Mouse (Mus musculus) small intestine, adult 2 months (tissue): Measurements from ENCODE around the gene BC024978. TPM values are rescaled to one million over a fixed set of nuclear protein-coding genes. Genes with fewer than 3 reads are reported as not detected.

Experiments
- H3K27ac ChIP-seq: fragments of 200-500 bp; 2 replicates; pipeline ENCODE4 v1.5.1; 2012; ENCODE audit warnings: low read depth, low read length, control low read depth, inconsistent platforms; ENCODE audit not compliant: insufficient read depth
- H3K27me3 ChIP-seq: fragments of 200-500 bp; 2 replicates; pipeline ENCODE4 v1.6.1; 2012; ENCODE audit warnings: mild to moderate bottlenecking, moderate library complexity, low read length, inconsistent platforms; ENCODE audit not compliant: control insufficient read depth, insufficient read depth
- H3K36me3 ChIP-seq: fragments of 200-500 bp; 2 replicates; pipeline ENCODE4 v1.6.1; 2012; ENCODE audit warnings: mild to moderate bottlenecking, low read length, control low read depth, inconsistent platforms; ENCODE audit not compliant: control insufficient read depth, insufficient read depth
- H3K4me1 ChIP-seq: fragments of 200-500 bp; 2 replicates; pipeline ENCODE4 v1.6.1; 2012; ENCODE audit warnings: low read length, inconsistent platforms, mixed read lengths; ENCODE audit not compliant: control insufficient read depth, insufficient read depth, insufficient read length
- H3K4me3 ChIP-seq: fragments of 200-500 bp; 2 replicates; pipeline ENCODE4 v1.5.1; 2012; ENCODE audit warnings: low read depth, mild to moderate bottlenecking, control low read depth, inconsistent platforms, low read length, moderate library complexity
- CTCF ChIP-seq: fragments of 200-500 bp; IDR thresholded peaks from 2 replicates; pipeline ENCODE4 v1.5.1; 2012; ENCODE audit warnings: low read depth, mild to moderate bottlenecking, control low read depth, inconsistent platforms, low read length, moderate library complexity, mixed read lengths; ENCODE audit not compliant: insufficient replicate concordance, insufficient read length; ENCODE audit errors: extremely low read depth
- POLR2A ChIP-seq: fragments of 200-500 bp; IDR thresholded peaks from 2 replicates; pipeline ENCODE4 v1.6.1; 2012; ENCODE audit warnings: low read depth, mild to moderate bottlenecking, control low read depth, inconsistent platforms, low read length, moderate library complexity
- WGBS: fragments of 180-500 bp; shearing (Covaris S2); methylation state at CpG from one replicate; pipeline ENCODE4 v1.1.7; 2018; 5-methylcytosine and 5-hydroxymethylcytosine counted together
- polyA plus RNA-seq: library from polyadenylated mRNA; depleted of rRNA; stranded (reverse); fragments of >200 nt; gene quantifications from 2 replicates; pipeline ENCODE4 v1.2.3, GENCODE M21; 2012

Gene BC024978
- polyA plus RNA-seq, 1 experiment: 9.5 TPM

GRCm38 (mm10) chr7:27161744-27162143 is 33.8 kb upstream of the BC024978 start:
- peaks cover 32% of the 10 kb centered on the region for H3K4me1 ChIP-seq

GRCm38 (mm10) chr7:27162780-27163449 is 32.7 kb upstream of the BC024978 start:
- no peaks in the 10 kb centered on the region for H3K27me3 ChIP-seq
- no peak for TF ChIP-seq POLR2A
- no peak for TF ChIP-seq CTCF
- 70% methylated on average over 5 of the region's 5 CpGs for WGBS
- H3K36me3 ChIP-seq: peaks cover 17% of the 10 kb centered on the region
- peaks cover 37% of the 10 kb centered on the region for H3K4me1 ChIP-seq
- H3K27ac ChIP-seq: no peak overlapping the region
- H3K4me3 ChIP-seq: no peak overlapping the region

More at GRCm38 (mm10) chr7:27161744-27162143, 33.8 kb upstream of the BC024978 start:
- Histone ChIP-seq H3K36me3 (peaks cover 24% of the 10 kb centered on the region), H3K4me3 (no peak overlapping the region), H3K27ac (no peak overlapping the region), H3K27me3 (no peaks in the 10 kb centered on the region)
- TF ChIP-seq POLR2A (no peak), CTCF (no peak)
- 70% methylated on average over 4 of the region's 4 CpGs for WGBS

DNA sequence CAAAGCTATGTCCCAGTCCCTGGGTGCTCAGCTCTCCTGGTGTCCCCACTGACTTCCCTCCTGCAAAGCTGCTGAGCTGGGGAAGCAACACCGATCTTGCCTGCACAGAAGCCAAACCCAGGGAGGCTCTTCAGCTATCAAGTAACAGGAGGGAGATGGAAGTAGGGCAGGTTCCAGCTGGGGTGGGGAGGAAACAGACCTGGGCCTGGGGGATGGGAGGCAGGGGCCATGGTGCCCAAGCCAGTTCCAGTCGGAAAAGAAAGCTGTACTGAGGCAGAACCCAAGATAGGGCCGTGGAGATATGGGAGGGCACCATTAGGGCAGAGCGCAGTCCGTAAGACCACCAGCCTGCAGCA is 32.2 kb upstream of the BC024978 start:
- Histone ChIP-seq H3K27me3 (no peaks in the 10 kb centered on the region), H3K4me3 (no peak overlapping the region), H3K27ac (no peak overlapping the region), H3K36me3 (peaks cover 12% of the 10 kb centered on the region), H3K4me1 (peaks cover 37% of the 10 kb centered on the region)
- TF ChIP-seq POLR2A (no peak), CTCF (no peak)
- 70% methylated on average over 5 of the region's 5 CpGs for whole genome bisulfite sequencing

DNA sequence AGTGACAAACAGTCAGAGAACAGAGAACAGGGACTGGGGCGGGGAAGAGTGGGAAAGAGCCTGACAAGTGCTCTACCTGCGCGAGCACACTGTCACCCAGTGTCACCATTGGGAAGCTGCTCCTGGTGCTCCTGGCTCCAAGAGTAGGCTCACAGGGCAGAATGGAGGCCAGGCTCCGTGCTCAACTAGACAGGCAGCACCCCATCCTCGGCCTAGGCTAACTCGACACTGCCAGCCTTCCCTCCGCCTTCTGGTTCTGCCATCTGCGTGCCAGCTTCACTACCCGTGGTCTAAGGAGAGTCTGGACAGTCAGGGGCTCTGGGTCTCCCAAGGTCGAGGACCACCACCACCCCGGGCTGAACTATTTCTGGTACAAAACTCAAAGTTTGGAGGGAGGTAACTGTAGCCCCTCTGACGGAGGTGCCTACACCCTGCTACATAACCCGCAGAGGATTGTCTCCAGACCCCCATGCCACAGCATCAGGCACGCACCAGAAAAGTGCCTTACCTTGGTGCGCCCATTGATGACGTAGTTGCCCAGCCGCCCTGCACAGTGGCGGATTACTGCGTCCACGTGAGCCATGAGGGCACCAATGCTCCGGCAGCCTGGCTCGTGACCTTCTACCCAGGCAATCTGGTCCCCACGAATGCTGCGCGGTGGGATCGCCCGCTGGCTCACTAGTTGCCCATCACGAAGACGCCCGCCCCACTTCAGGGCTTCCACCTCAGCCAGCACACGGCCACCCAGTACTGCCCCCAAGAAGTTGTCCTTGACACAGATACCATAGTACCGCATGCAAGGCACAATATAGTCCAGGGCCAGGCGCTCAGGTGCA is 31.3 kb upstream of the BC024978 start:
- H3K36me3 ChIP-seq: peaks cover 4% of the 10 kb centered on the region; the same call in 1 of the 2 replicates
- no peaks in the 10 kb centered on the region for H3K27me3 ChIP-seq
- 85% methylated on average over 33 of the region's 33 CpGs for WGBS
- no peak overlapping the region for H3K27ac ChIP-seq
- H3K4me3 ChIP-seq: no peak overlapping the region
- H3K4me1 ChIP-seq: peaks cover 37% of the 10 kb centered on the region
- TF ChIP-seq CTCF: no peak
- no peak for TF ChIP-seq POLR2A

DNA sequence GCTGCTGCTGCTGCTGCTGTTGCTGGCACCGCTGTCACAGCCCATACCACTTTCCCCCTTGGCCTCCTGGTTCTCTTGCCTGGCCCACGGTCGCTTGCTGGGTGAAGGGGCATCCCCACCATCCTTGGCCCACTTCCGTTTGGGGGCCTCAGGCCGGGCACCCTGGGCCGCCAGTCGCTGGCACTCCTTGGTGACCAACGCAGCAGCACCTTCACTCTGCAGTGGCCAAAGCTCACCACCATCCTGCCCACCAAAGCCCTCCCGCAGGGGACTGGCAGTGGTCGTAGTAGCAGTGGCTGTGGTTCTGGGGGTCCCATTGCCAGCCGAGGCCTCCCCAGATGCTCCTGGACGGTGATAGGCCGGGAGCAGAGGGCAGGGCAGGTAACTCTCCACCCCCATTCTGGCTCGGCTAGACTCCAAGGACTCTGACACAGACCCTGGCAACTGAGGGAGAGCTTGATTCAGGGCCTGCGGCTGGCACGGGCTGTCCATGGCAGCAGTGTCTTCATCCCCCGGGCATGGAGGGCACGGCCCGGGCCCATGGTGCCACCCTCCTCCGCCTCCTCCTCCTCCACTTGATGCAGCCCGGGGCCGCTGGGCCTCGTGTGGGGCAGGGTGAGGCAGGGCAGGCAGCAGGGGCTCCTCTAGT is 30.4 kb upstream of the BC024978 start:
- TF ChIP-seq POLR2A (no peak), CTCF (no peak)
- H3K27me3 ChIP-seq: no peaks in the 10 kb centered on the region
- peak overlapping the region; percentile 81 for H3K4me3 ChIP-seq
- H3K27ac ChIP-seq: peak overlapping the region; percentile 93; the same call in 1 of the 2 replicates
- H3K4me1 ChIP-seq: peaks cover 35% of the 10 kb centered on the region
- no peaks in the 10 kb centered on the region; the same call in 1 of the 2 replicates for H3K36me3 ChIP-seq
- WGBS: 52% methylated on average over 23 of the region's 23 CpGs

- Histone ChIP-seq H3K27ac (peak overlapping the region; percentile 93), H3K4me1 (peaks cover 31% of the 10 kb centered on the region), H3K27me3 (no peaks in the 10 kb centered on the region), H3K36me3 (peaks cover 2% of the 10 kb centered on the region; the same call in 1 of the 2 replicates), H3K4me3 (peak overlapping the region; percentile 81)
- WGBS: 1% methylated on average over 8 of the region's 8 CpGs
- no peak for TF ChIP-seq POLR2A
- TF ChIP-seq CTCF: no peak
Observed at GRCm38 (mm10) chr7:27165696-27166095, 29.9 kb upstream of the BC024978 start.
